Mouse (Mus musculus): ENCODE results near the gene Pros1. TPM values are rescaled to one million over a fixed set of nuclear protein-coding genes. Genes with fewer than 3 reads are reported as not detected.

Pros1 gene
- polyA plus RNA-seq, 1 experiment from 2014 or later = 12.4 TPM

GRCm38 (mm10) chr16:62941763-62942162 is 87.7 kb downstream of the Pros1 start:
- Histone ChIP-seq H3K4me3 (replicated peaks) (no peak overlapping the region), H3K27ac (no peak overlapping the region), H3K9ac (no peak overlapping the region), H3K9me3 (replicated peaks) (no peaks in the 10 kb centered on the region), H3K27me3 (no peaks in the 10 kb centered on the region), H3K36me3 (no peaks in the 10 kb centered on the region), H3K4me1 (replicated peaks) (no peaks in the 10 kb centered on the region), H3K4me2 (no peak overlapping the region)
- ATAC-seq (ENCODE audit: low read depth) (no peak), DNase-seq (no peak)
- 63% methylated on average over 10 of the region's 10 CpGs for WGBS (ENCODE audit: insufficient replicate concordance)

GRCm38 (mm10) chr16:62942418-62943410 is 88.6 kb downstream of the Pros1 start:
- H3K9me3 ChIP-seq (replicated peaks) = no peaks in the 10 kb centered on the region
- no peak overlapping the region for H3K27ac ChIP-seq
- no peaks in the 10 kb centered on the region for H3K36me3 ChIP-seq
- H3K4me2 ChIP-seq = no peak overlapping the region
- no peak overlapping the region for H3K9ac ChIP-seq
- no peaks in the 10 kb centered on the region for H3K4me1 ChIP-seq (replicated peaks)
- ATAC-seq (ENCODE audit: low read depth) (no peak), DNase-seq (no peak)
- 68% methylated on average over 16 of the region's 16 CpGs for WGBS (ENCODE audit: insufficient replicate concordance)
- H3K4me3 ChIP-seq (replicated peaks) = no peak overlapping the region
- no peaks in the 10 kb centered on the region for H3K27me3 ChIP-seq

- no peak overlapping the region for H3K27ac ChIP-seq
- no peaks in the 10 kb centered on the region for H3K36me3 ChIP-seq
- no peaks in the 10 kb centered on the region for H3K9me3 ChIP-seq (replicated peaks)
- no peak overlapping the region for H3K4me3 ChIP-seq (replicated peaks)
- no peak overlapping the region for H3K9ac ChIP-seq
- DNase-seq = no peak
- no peak overlapping the region for H3K4me2 ChIP-seq
- WGBS (ENCODE audit: insufficient replicate concordance) = 70% methylated on average over 4 of the region's 4 CpGs
- no peak for ATAC-seq (ENCODE audit: low read depth)
- no peaks in the 10 kb centered on the region for H3K27me3 ChIP-seq
- no peaks in the 10 kb centered on the region for H3K4me1 ChIP-seq (replicated peaks)
These were observed 104.4 kb downstream of the Pros1 start for GRCm38 (mm10) chr16:62958485-62958884.

GRCm38 (mm10) chr16:62964361-62964763 is 110.3 kb downstream of the Pros1 start:
- ATAC-seq (ENCODE audit: low read depth) = no peak
- no peak overlapping the region for H3K4me2 ChIP-seq
- no peak for DNase-seq
- H3K9me3 ChIP-seq (replicated peaks) = no peaks in the 10 kb centered on the region
- no peak overlapping the region for H3K4me3 ChIP-seq (replicated peaks)
- WGBS (ENCODE audit: insufficient replicate concordance) = 56% methylated on average over 6 of the region's 6 CpGs
- no peaks in the 10 kb centered on the region for H3K4me1 ChIP-seq (replicated peaks)
- H3K9ac ChIP-seq = no peak overlapping the region
- no peak overlapping the region for H3K27ac ChIP-seq
- H3K27me3 ChIP-seq = no peaks in the 10 kb centered on the region
- H3K36me3 ChIP-seq = no peaks in the 10 kb centered on the region

- WGBS (ENCODE audit: insufficient replicate concordance) = 36% methylated on average over 1 of the region's 1 CpGs
- H3K27ac ChIP-seq = no peak overlapping the region
- no peaks in the 10 kb centered on the region for H3K27me3 ChIP-seq
- H3K36me3 ChIP-seq = no peaks in the 10 kb centered on the region
- no peak overlapping the region for H3K9ac ChIP-seq
- H3K9me3 ChIP-seq (replicated peaks) = no peaks in the 10 kb centered on the region
- no peaks in the 10 kb centered on the region for H3K4me1 ChIP-seq (replicated peaks)
- ATAC-seq (ENCODE audit: low read depth) (no peak), DNase-seq (no peak)
- no peak overlapping the region for H3K4me2 ChIP-seq
- H3K4me3 ChIP-seq (replicated peaks) = no peak overlapping the region
These were observed 117.7 kb downstream of the Pros1 start for GRCm38 (mm10) chr16:62971673-62972332.

GRCm38 (mm10) chr16:62974926-62975325 is 120.8 kb downstream of the Pros1 start:
- no peak overlapping the region for H3K4me3 ChIP-seq (replicated peaks)
- H3K36me3 ChIP-seq = no peaks in the 10 kb centered on the region
- H3K27ac ChIP-seq = no peak overlapping the region
- no peak overlapping the region for H3K4me2 ChIP-seq
- DNase-seq = no peak
- H3K27me3 ChIP-seq = no peaks in the 10 kb centered on the region
- H3K9ac ChIP-seq = no peak overlapping the region
- no peak for ATAC-seq (ENCODE audit: low read depth)
- no peaks in the 10 kb centered on the region for H3K4me1 ChIP-seq (replicated peaks)
- H3K9me3 ChIP-seq (replicated peaks) = no peaks in the 10 kb centered on the region
- 60% methylated on average over 1 of the region's 1 CpGs for WGBS (ENCODE audit: insufficient replicate concordance)

Small RNA genes lying within 50 kb of the gene (microRNA-seq; reads per million reads assigned to microRNA genes)
- not detected for gene Gm25986

Other genes starting within 250 kb of the Pros1 start
- gene Nsun3, start 67.5 kb upstream of the Pros1 start, polyA plus RNA-seq (2015; fragmentation: Nextera tagmentation; extraction: Ambion mirVana) = 5.3 and 6.9 TPM in 2 replicates
- gene Stx19, start 39.6 kb upstream of the Pros1 start, polyA plus RNA-seq (2015; fragmentation: Nextera tagmentation; extraction: Ambion mirVana) = 0.07 and 0.09 TPM in 2 replicates
- gene Arl13b, start 7.3 kb upstream of the Pros1 start, polyA plus RNA-seq (2015; fragmentation: Nextera tagmentation; extraction: Ambion mirVana) = 5.4 and 5.5 TPM in 2 replicates